Mouse (Mus musculus) midbrain, embryonic 14.5 days (tissue): Measurements from ENCODE around the gene Serpinb3c. TPM values are rescaled to one million over a fixed set of nuclear protein-coding genes. Genes with fewer than 3 reads are reported as not detected.
"Not testable (repeated sequence)": the region's sequence is repeated elsewhere in the genome, so short reads cannot be mapped to it uniquely, and the experiment has no call there.

Experiments
- ATAC-seq: fragments of 200-750 bp; cut with Nextera tagmentation; 2 replicates; pipeline ENCODE4 v1.8.0; 2017; ENCODE audit warnings: moderate number of reproducible peaks, moderate library complexity; ENCODE audit not compliant: low FRiP score, low TSS enrichment
- DNase-seq: peaks from one replicate; pipeline ENCODE4 v3.0.0-alpha.2; 2015
- H3K27ac ChIP-seq: fragments of 300-500 bp; sonication (generic); replicated peaks from 2 replicates; pipeline ENCODE4 v1.5.1; 2014; ENCODE audit warnings: mild to moderate bottlenecking, low read depth, low read length, moderate library complexity
- H3K27me3 ChIP-seq: fragments of 300-500 bp; sonication (generic); 2 replicates; pipeline ENCODE4 v1.6.1; 2014; ENCODE audit warnings: low read length, control low read depth, mixed read lengths; ENCODE audit not compliant: control insufficient read depth, insufficient read depth
- H3K36me3 ChIP-seq: fragments of 300-500 bp; sonication (generic); 2 replicates; pipeline ENCODE4 v1.6.1; 2014; ENCODE audit warnings: low read length, control low read depth; ENCODE audit not compliant: control insufficient read depth, insufficient read depth
- H3K4me1 ChIP-seq: fragments of 300-500 bp; sonication (generic); 2 replicates; pipeline ENCODE4 v1.6.1; 2014; ENCODE audit warnings: mild to moderate bottlenecking, antibody characterized with exemption, low read length, control low read depth; ENCODE audit not compliant: control insufficient read depth, insufficient read depth
- H3K4me2 ChIP-seq: fragments of 300-500 bp; sonication (generic); 2 replicates; pipeline ENCODE4 v1.6.1; 2014; ENCODE audit warnings: mild to moderate bottlenecking, low read length, moderate library complexity
- H3K4me3 ChIP-seq: fragments of 300-500 bp; sonication (generic); replicated peaks from 2 replicates; pipeline ENCODE4 v1.5.1; 2014; ENCODE audit warnings: low read depth, low read length
- H3K9ac ChIP-seq: fragments of 300-500 bp; sonication (generic); replicated peaks from 2 replicates; pipeline ENCODE4 v1.6.1; 2014; ENCODE audit warnings: mild to moderate bottlenecking, low read length, moderate library complexity
- H3K9me3 ChIP-seq: fragments of 300-500 bp; sonication (generic); 2 replicates; pipeline ENCODE4 v1.6.1; 2016; ENCODE audit warnings: low read length, control low read depth, mixed read lengths; ENCODE audit not compliant: control insufficient read depth
- WGBS: fragments of 180-500 bp; shearing (Covaris S2); extraction: QIAGEN DNeasy Blood & Tissue Kit; methylation state at CpG from one replicate; pipeline ENCODE4 v1.1.7; 2014; 5-methylcytosine and 5-hydroxymethylcytosine counted together
- polyA plus RNA-seq: library from polyadenylated mRNA; unstranded; fragments of >200 nt; fragmentation: Nextera tagmentation; extraction: Ambion mirVana; gene quantifications from 2 replicates; pipeline ENCODE4 v1.2.1, GENCODE M21; 2014

Serpinb3c gene
- polyA plus RNA-seq: not detected in 2 replicates

- H3K27ac ChIP-seq, H3K9ac ChIP-seq, ATAC-seq: not testable (repeated sequence)
Measured at GRCm38 (mm10) chr1:107278261-107278660, at the start of gene Serpinb3c, which contains the start of gene Serpinb3b. Serpinb3c (minus strand) TSS chr1:107278371. Serpinb3b (minus strand) TSS chr1:107278361.

GRCm38 (mm10) chr1:107243170-107243569, 35.0 kb downstream of the Serpinb3c start:
- DNase-seq (peak; percentile 31), ATAC-seq (peak; percentile 67)
- H3K9me3 ChIP-seq, H3K4me3 ChIP-seq, H3K4me2 ChIP-seq, H3K9ac ChIP-seq, H3K4me1 ChIP-seq, H3K27ac ChIP-seq, H3K27me3 ChIP-seq, H3K36me3 ChIP-seq: not testable (repeated sequence)
- WGBS: 49% methylated on average over 3 of the region's 3 CpGs

More at GRCm38 (mm10) chr1:107278261-107278660, at the start of gene Serpinb3c, which contains the start of gene Serpinb3b:
- H3K4me3 ChIP-seq, DNase-seq, H3K9me3 ChIP-seq, H3K27me3 ChIP-seq, H3K36me3 ChIP-seq, H3K4me2 ChIP-seq, H3K4me1 ChIP-seq: not testable (repeated sequence)

Other genes starting within 250 kb of the Serpinb3c start
- gene Serpinb3a, start 226.1 kb downstream of the Serpinb3c start, polyA plus RNA-seq: not detected in 2 replicates
- gene Serpinb3d, start 194.9 kb downstream of the Serpinb3c start, polyA plus RNA-seq: not detected in 2 replicates
- not detected in 2 replicates for gene Serpinb3b, start within 50 bp of the Serpinb3c start, polyA plus RNA-seq
- not detected in 2 replicates for gene Serpinb11, start 82.8 kb upstream of the Serpinb3c start, polyA plus RNA-seq
- gene Serpinb7, start 121.3 kb upstream of the Serpinb3c start, polyA plus RNA-seq: not detected in 2 replicates
- not detected in 2 replicates for gene Serpinb2, start 233.1 kb upstream of the Serpinb3c start, polyA plus RNA-seq